Mouse (Mus musculus): ENCODE measurements around the gene N4bp2l1. TPM values are rescaled to one million over a fixed set of nuclear protein-coding genes. Genes with fewer than 3 reads are reported as not detected.

N4bp2l1 gene
- polyA plus RNA-seq, 1 experiment from 2014 or later, result 4.6 TPM

DNA sequence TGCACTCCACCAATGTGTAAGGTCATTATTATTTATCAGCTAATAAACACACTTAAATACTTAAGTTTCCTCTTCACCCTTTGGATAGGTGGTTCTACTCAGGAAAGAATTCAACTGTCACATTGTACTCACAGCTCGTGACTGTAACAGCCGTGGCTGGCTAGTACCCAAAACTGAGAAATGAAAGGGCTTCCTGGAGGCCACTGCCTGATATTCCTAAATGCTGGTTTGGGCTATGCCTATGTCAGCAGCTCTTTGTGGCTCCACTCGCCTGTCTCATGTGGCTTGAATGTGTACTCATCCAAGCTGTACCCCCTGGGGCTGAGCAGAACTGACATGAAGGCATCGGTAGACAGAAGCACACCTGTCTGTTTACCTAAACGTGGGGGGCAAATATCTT is 22.1 kb downstream of the N4bp2l1 start:
- H3K27me3 ChIP-seq (replicated peaks), result no peaks in the 10 kb centered on the region
- H3K9me3 ChIP-seq, result no peaks in the 10 kb centered on the region
- no peaks in the 10 kb centered on the region for H3K4me1 ChIP-seq
- no peak overlapping the region for H3K9ac ChIP-seq
- H3K4me2 ChIP-seq (replicated peaks), result no peak overlapping the region
- WGBS, result 88% methylated on average over 5 of the region's 5 CpGs
- H3K4me3 ChIP-seq, result no peak overlapping the region
- H3K36me3 ChIP-seq, result peaks cover 23% of the 10 kb centered on the region
- ATAC-seq (ENCODE audit: low FRiP score, low read depth), result no peak
- H3K27ac ChIP-seq, result no peak overlapping the region

- H3K27ac ChIP-seq, result no peak overlapping the region
- no peaks in the 10 kb centered on the region for H3K27me3 ChIP-seq (replicated peaks)
- no peak for ATAC-seq (ENCODE audit: low FRiP score, low read depth)
- H3K36me3 ChIP-seq, result peaks cover 26% of the 10 kb centered on the region
- no peak overlapping the region for H3K4me2 ChIP-seq (replicated peaks)
- no peaks in the 10 kb centered on the region for H3K4me1 ChIP-seq
- WGBS, result 93% methylated on average over 3 of the region's 3 CpGs
- no peak overlapping the region for H3K4me3 ChIP-seq
- no peak overlapping the region for H3K9ac ChIP-seq
- H3K9me3 ChIP-seq, result no peaks in the 10 kb centered on the region
Observed at GRCm38 (mm10) chr5:150574403-150574802, 22.6 kb downstream of the N4bp2l1 start.

DNA sequence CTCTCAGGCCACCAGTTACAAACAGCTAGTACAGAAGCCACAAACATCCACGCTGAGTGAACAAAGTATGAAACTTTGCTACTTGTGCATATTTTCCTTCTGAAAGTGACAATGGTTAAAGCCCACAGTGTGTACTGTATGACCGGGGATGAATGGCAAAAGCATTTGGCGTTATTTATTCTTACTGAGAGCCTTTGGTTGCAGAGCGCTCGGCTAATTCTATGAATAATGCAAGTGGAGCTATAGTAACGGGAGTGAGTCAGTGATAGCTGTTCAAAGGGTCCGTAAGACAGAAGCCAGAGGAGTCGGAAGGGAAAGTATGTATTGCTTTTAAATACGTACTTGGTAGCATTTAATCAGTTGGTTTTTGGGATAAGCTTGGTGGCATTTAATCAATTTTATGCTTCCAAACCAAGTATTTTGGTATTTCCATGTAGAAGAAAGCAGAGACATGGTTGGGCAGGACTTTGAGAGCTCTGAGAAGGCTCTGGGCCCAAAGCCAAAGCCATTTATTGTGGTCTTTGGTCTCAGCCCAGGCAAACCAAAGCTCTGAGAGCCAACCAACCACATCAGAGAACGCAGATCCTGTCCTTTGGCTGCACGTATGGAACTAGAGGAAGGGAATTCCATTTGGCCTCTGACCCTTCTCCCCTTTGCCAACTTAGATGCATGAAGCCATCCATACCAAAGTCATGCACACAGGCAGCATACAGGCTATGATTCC is 26.3 kb downstream of the N4bp2l1 start:
- H3K27ac ChIP-seq, result no peak overlapping the region
- no peak overlapping the region for H3K4me2 ChIP-seq (replicated peaks)
- no peak overlapping the region for H3K9ac ChIP-seq
- no peak overlapping the region for H3K4me3 ChIP-seq
- 84% methylated on average over 11 of the region's 11 CpGs for WGBS
- no peaks in the 10 kb centered on the region for H3K9me3 ChIP-seq
- no peak for ATAC-seq (ENCODE audit: low FRiP score, low read depth)
- no peaks in the 10 kb centered on the region for H3K27me3 ChIP-seq (replicated peaks)
- peaks cover 42% of the 10 kb centered on the region for H3K36me3 ChIP-seq
- H3K4me1 ChIP-seq, result no peaks in the 10 kb centered on the region

- Histone ChIP-seq H3K27ac (no peak overlapping the region), H3K4me3 (no peak overlapping the region), H3K4me1 (no peaks in the 10 kb centered on the region), H3K27me3 (replicated peaks) (no peaks in the 10 kb centered on the region), H3K9ac (no peak overlapping the region), H3K9me3 (no peaks in the 10 kb centered on the region), H3K4me2 (replicated peaks) (no peak overlapping the region), H3K36me3 (peaks cover 29% of the 10 kb centered on the region)
- 91% methylated on average over 5 of the region's 5 CpGs for WGBS
- no peak for ATAC-seq (ENCODE audit: low FRiP score, low read depth)
Observed at GRCm38 (mm10) chr5:150566971-150567370, 30.0 kb downstream of the N4bp2l1 start.

- H3K27ac ChIP-seq, result no peak overlapping the region
- no peak for ATAC-seq (ENCODE audit: low FRiP score, low read depth)
- no peak overlapping the region for H3K4me3 ChIP-seq
- peaks cover 27% of the 10 kb centered on the region for H3K36me3 ChIP-seq
- H3K4me1 ChIP-seq, result no peaks in the 10 kb centered on the region
- H3K9me3 ChIP-seq, result no peaks in the 10 kb centered on the region
- no peak overlapping the region for H3K9ac ChIP-seq
- H3K27me3 ChIP-seq (replicated peaks), result no peaks in the 10 kb centered on the region
- no peak overlapping the region for H3K4me2 ChIP-seq (replicated peaks)
- WGBS, result 60% methylated on average over 3 of the region's 3 CpGs
Observed at GRCm38 (mm10) chr5:150566226-150566625, 30.8 kb downstream of the N4bp2l1 start.

GRCm38 (mm10) chr5:150564426-150564825 is 32.6 kb downstream of the N4bp2l1 start:
- Histone ChIP-seq H3K9ac (no peak overlapping the region), H3K27ac (no peak overlapping the region), H3K36me3 (peaks cover 25% of the 10 kb centered on the region), H3K9me3 (no peaks in the 10 kb centered on the region), H3K4me1 (no peaks in the 10 kb centered on the region), H3K27me3 (replicated peaks) (no peaks in the 10 kb centered on the region), H3K4me3 (no peak overlapping the region), H3K4me2 (replicated peaks) (no peak overlapping the region)
- ATAC-seq (ENCODE audit: low FRiP score, low read depth), result no peak
- 95% methylated on average over 6 of the region's 6 CpGs for WGBS

GRCm38 (mm10) chr5:150561783-150562182 is 35.2 kb downstream of the N4bp2l1 start:
- ATAC-seq (ENCODE audit: low FRiP score, low read depth), result no peak
- no peak overlapping the region for H3K27ac ChIP-seq
- no peaks in the 10 kb centered on the region for H3K4me1 ChIP-seq
- H3K4me3 ChIP-seq, result no peak overlapping the region
- no peak overlapping the region for H3K4me2 ChIP-seq (replicated peaks)
- H3K36me3 ChIP-seq, result peaks cover 14% of the 10 kb centered on the region; the same call in 1 of the 2 replicates
- no peaks in the 10 kb centered on the region for H3K27me3 ChIP-seq (replicated peaks)
- no peak overlapping the region for H3K9ac ChIP-seq
- H3K9me3 ChIP-seq, result no peaks in the 10 kb centered on the region
- WGBS, result 95% methylated on average over 5 of the region's 5 CpGs

GRCm38 (mm10) chr5:150561376-150561775 is 35.6 kb downstream of the N4bp2l1 start:
- Histone ChIP-seq H3K27ac (no peak overlapping the region), H3K9me3 (no peaks in the 10 kb centered on the region), H3K36me3 (peaks cover 14% of the 10 kb centered on the region; the same call in 1 of the 2 replicates), H3K4me1 (no peaks in the 10 kb centered on the region), H3K27me3 (replicated peaks) (no peaks in the 10 kb centered on the region), H3K4me2 (replicated peaks) (no peak overlapping the region), H3K9ac (no peak overlapping the region), H3K4me3 (no peak overlapping the region)
- no peak for ATAC-seq (ENCODE audit: low FRiP score, low read depth)

DNA sequence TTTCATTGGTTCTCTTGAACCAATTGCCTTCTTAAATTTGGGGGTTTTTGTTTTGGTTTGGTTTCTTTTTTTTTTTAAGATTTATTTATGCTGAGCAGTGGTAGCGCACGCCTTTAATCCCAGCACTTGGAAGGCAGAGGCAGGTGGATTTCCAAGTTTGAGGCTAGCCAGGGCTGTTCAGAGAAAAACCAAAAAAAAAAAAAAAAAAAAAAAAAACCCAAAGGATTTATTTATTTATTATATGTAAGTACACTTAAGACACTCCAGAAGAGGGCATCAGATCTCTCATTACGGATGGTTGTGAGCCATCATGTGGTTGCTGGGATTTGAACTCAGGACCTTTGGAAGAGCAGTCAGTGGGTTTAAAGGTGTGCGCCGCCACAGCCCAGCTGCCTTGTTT is 36.1 kb downstream of the N4bp2l1 start:
- Histone ChIP-seq H3K27ac (no peak overlapping the region), H3K4me1 (no peaks in the 10 kb centered on the region), H3K9me3 (no peaks in the 10 kb centered on the region), H3K27me3 (replicated peaks) (no peaks in the 10 kb centered on the region), H3K36me3 (peaks cover 14% of the 10 kb centered on the region; the same call in 1 of the 2 replicates), H3K9ac (no peak overlapping the region), H3K4me2 (replicated peaks) (no peak overlapping the region), H3K4me3 (no peak overlapping the region)
- ATAC-seq (ENCODE audit: low FRiP score, low read depth), result no peak
- WGBS, result 95% methylated on average over 5 of the region's 5 CpGs

- 94% methylated on average over 6 of the region's 6 CpGs for WGBS
- H3K4me2 ChIP-seq (replicated peaks), result no peak overlapping the region
- no peaks in the 10 kb centered on the region for H3K27me3 ChIP-seq (replicated peaks)
- no peak overlapping the region for H3K27ac ChIP-seq
- ATAC-seq (ENCODE audit: low FRiP score, low read depth), result no peak
- peaks cover 15% of the 10 kb centered on the region; the same call in 1 of the 2 replicates for H3K36me3 ChIP-seq
- H3K4me3 ChIP-seq, result no peak overlapping the region
- H3K9me3 ChIP-seq, result no peaks in the 10 kb centered on the region
- H3K9ac ChIP-seq, result no peak overlapping the region
- no peaks in the 10 kb centered on the region for H3K4me1 ChIP-seq
Observed at GRCm38 (mm10) chr5:150559519-150560103, 37.4 kb downstream of the N4bp2l1 start.

DNA sequence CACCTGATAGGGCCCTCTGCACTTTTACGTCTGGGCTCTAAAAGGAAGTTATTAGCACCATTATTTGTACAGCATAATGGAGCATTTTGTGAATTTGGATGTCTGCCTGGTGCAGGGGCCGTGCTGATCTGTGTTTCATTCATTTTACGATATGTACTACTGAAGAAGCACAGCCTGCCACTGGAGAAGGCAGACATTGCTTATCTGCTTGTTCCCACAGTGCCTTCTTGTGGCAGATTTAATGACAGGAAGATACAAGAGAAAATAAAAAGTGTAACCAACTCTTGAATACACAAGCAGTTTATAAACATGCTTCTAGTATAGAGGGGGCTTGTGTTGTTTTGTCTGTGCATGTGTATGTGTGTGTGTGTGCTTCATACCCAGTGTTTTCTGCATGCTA is 45.4 kb downstream of the N4bp2l1 start:
- Histone ChIP-seq H3K4me3 (no peak overlapping the region), H3K9me3 (no peaks in the 10 kb centered on the region), H3K36me3 (peaks cover 23% of the 10 kb centered on the region), H3K4me1 (no peaks in the 10 kb centered on the region), H3K9ac (no peak overlapping the region), H3K4me2 (replicated peaks) (no peak overlapping the region), H3K27ac (no peak overlapping the region), H3K27me3 (replicated peaks) (no peaks in the 10 kb centered on the region)
- WGBS, result 80% methylated on average over 3 of the region's 3 CpGs
- ATAC-seq (ENCODE audit: low FRiP score, low read depth), result no peak

DNA sequence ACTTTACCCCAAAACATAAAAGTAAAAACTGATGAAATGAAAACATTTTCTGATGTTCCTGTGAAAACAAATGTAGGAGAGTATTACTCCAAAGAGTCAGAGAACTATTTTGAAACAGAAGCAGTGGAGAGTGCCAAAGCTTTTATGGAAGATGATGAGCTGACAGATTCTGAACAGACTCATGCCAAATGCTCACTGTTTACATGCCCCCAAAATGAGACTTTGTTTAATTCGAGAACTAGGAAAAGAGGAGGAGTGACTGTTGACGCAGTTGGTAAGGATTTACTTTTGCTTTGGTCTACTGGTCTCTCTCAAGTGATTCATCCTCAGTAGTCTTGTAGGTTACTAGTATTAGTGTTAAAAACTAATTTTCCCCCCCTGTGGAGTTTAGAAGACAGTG is 53.8 kb downstream of the N4bp2l1 start:
- Histone ChIP-seq H3K4me3 (no peak overlapping the region), H3K9me3 (no peaks in the 10 kb centered on the region), H3K4me2 (replicated peaks) (no peak overlapping the region), H3K4me1 (no peaks in the 10 kb centered on the region), H3K36me3 (peaks cover 20% of the 10 kb centered on the region), H3K27me3 (replicated peaks) (no peaks in the 10 kb centered on the region), H3K9ac (no peak overlapping the region), H3K27ac (no peak overlapping the region)
- 92% methylated on average over 2 of the region's 2 CpGs for WGBS
- no peak for ATAC-seq (ENCODE audit: low FRiP score, low read depth)

DNA sequence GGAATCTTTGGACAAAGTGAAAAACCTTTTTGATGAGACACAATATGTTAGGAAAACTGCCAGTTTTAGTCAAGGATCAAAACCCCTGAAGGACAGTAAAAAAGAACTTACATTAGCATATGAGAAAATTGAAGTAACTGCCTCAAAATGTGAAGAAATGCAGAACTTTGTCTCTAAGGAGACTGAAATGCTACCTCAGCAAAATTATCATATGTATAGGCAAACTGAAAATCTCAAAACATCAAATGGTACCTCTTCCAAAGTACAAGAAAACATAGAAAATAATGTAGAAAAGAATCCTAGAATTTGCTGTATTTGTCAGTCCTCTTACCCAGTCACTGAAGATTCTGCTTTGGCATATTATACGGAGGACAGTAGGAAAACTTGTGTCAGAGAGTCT is 55.7 kb downstream of the N4bp2l1 start:
- no peak overlapping the region for H3K4me2 ChIP-seq (replicated peaks)
- no peak overlapping the region for H3K9ac ChIP-seq
- no peaks in the 10 kb centered on the region for H3K9me3 ChIP-seq
- 98% methylated on average over 1 of the region's 1 CpGs for WGBS
- no peaks in the 10 kb centered on the region for H3K4me1 ChIP-seq
- H3K4me3 ChIP-seq, result no peak overlapping the region
- H3K27ac ChIP-seq, result no peak overlapping the region
- ATAC-seq (ENCODE audit: low FRiP score, low read depth), result no peak
- peaks cover 35% of the 10 kb centered on the region for H3K36me3 ChIP-seq
- no peaks in the 10 kb centered on the region for H3K27me3 ChIP-seq (replicated peaks)

Data from neural tube, embryonic 12.5 days (tissue).